Mouse (Mus musculus) cerebellum, adult 2 months (tissue): Measurements from ENCODE around the gene Maml3. TPM values are rescaled to one million over a fixed set of nuclear protein-coding genes. Genes with fewer than 3 reads are reported as not detected.
A peak's percentile ranks its signal among the peaks of the same experiment; 100 is the strongest.

Source experiments
- DNase-seq, 2 experiments: peaks; one replicate each; pipeline ENCODE4 v3.0.0; 2021
- H3K27ac ChIP-seq: fragments of 200-500 bp; 2 replicates; pipeline ENCODE4 v1.5.1; 2012; ENCODE audit warnings: low read length, control low read depth, inconsistent platforms; ENCODE audit not compliant: insufficient read depth
- H3K27me3 ChIP-seq: fragments of 200-500 bp; 2 replicates; pipeline ENCODE4 v1.6.1; 2012; ENCODE audit warnings: inconsistent platforms, mild to moderate bottlenecking, low read length, moderate library complexity; ENCODE audit not compliant: control insufficient read depth, insufficient read depth
- H3K4me1 ChIP-seq: fragments of 200-500 bp; 2 replicates; pipeline ENCODE4 v1.6.1; 2011; ENCODE audit warnings: low read length; ENCODE audit not compliant: control insufficient read depth, insufficient read depth
- H3K4me3 ChIP-seq: fragments of 200-500 bp; replicated peaks from 2 replicates; pipeline ENCODE3; 2011; ENCODE audit warnings: mild to moderate bottlenecking, low read depth, low read length, control low read depth; ENCODE audit not compliant: insufficient read depth
- CTCF ChIP-seq: fragments of 200-500 bp; IDR thresholded peaks from 2 replicates; pipeline ENCODE4 v1.5.1; 2011; ENCODE audit warnings: low read depth, mild to moderate bottlenecking, control low read depth, low read length, moderate library complexity, borderline replicate concordance; ENCODE audit not compliant: insufficient read depth
- POLR2A ChIP-seq: fragments of 200-500 bp; IDR thresholded peaks from 2 replicates; pipeline ENCODE4 v1.6.1; 2011; ENCODE audit warnings: low read length, control low read depth, borderline replicate concordance; ENCODE audit not compliant: insufficient read depth
- WGBS: fragments of 180-500 bp; shearing (Covaris S2); methylation state at CpG from one replicate; pipeline ENCODE4 v1.1.7; 2018; 5-methylcytosine and 5-hydroxymethylcytosine counted together
- polyA plus RNA-seq: library from polyadenylated mRNA; depleted of rRNA; stranded (reverse); fragments of >200 nt; gene quantifications from 2 replicates; pipeline ENCODE4 v1.2.3, GENCODE M21; 2012

Gene Maml3
- polyA plus RNA-seq, 1 experiment: 6.5 TPM

DNA sequence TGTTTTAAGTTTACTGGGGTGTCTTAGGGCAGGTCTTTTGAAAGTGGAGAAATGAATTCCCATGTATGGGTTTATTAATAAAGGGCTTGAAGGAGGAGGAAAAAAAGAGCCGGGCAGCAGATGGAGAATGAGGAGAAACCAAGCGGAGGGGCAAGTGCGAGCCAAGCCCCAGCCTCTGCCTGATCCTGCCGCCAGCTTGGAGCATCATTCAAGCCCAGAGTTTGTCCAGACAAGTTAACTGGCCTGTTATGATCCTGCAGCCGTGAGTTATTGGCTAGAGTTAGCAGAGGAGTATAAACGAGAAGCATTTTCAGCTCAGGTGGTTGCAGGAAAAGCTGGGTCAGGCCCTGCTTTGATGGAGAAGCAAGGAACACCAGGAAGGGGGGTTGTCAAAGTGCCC lies 418.6 kb downstream of the Maml3 start:
- DNase-seq: no peak
- 42% methylated on average over 6 of the region's 6 CpGs for WGBS
- Histone ChIP-seq H3K4me1 (peaks cover 4% of the 10 kb centered on the region; the same call in 1 of the 2 replicates), H3K4me3 (no peak overlapping the region), H3K27me3 (no peaks in the 10 kb centered on the region), H3K27ac (no peak overlapping the region)
- TF ChIP-seq CTCF: no peak
- no peak for TF ChIP-seq POLR2A

DNA sequence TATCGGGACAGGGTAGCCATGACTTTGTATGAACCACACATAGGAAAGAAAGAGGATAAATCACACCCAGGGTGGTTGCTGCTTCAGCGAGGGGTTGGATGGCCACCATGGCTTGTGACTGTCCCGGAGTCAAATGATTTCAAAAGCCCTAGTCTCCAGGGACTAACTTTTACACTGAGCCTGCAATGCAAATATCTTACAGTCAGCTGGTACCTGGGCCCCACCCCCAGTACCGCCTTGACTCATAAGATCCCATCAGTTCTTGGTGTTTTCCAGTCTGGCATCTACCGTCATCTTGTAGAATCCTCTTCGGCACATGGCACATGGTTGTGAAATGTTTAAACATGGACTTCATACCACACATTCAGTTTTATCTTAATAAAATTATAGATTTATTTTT lies 419.3 kb downstream of the Maml3 start:
- no peak for DNase-seq

DNA sequence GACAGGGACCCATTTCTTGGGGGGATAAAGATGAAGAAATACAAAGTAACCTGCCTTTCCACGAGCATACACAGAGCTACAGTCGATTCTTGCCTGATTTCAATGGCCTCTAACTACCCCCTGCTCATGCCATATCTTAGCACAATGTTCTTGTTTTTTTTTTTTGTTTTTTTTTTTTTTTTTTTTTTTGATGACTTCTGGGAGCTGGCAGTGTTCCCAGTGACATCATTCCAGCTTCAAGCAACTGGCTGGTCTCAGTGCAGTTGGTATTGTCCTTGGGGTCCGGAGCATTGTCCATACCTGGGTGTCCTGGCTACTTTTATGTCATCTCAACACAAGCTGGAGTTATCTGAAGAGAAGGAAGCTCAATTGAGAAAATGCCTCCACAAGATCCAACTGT lies 429.9 kb downstream of the Maml3 start:
- no peak overlapping the region for H3K4me3 ChIP-seq
- WGBS: 78% methylated on average over 3 of the region's 3 CpGs
- TF ChIP-seq POLR2A (no peak), CTCF (no peak)
- H3K4me1 ChIP-seq: no peaks in the 10 kb centered on the region
- no peak for DNase-seq
- H3K27me3 ChIP-seq: no peaks in the 10 kb centered on the region
- H3K27ac ChIP-seq: no peak overlapping the region

More for the DNA sequence above, 419.3 kb downstream of the Maml3 start:
- Histone ChIP-seq H3K27me3 (no peaks in the 10 kb centered on the region), H3K4me3 (no peak overlapping the region), H3K4me1 (no peaks in the 10 kb centered on the region; the same call in 1 of the 2 replicates), H3K27ac (no peak overlapping the region)
- TF ChIP-seq POLR2A (no peak), CTCF (no peak)
- WGBS: 93% methylated on average over 6 of the region's 6 CpGs

DNA sequence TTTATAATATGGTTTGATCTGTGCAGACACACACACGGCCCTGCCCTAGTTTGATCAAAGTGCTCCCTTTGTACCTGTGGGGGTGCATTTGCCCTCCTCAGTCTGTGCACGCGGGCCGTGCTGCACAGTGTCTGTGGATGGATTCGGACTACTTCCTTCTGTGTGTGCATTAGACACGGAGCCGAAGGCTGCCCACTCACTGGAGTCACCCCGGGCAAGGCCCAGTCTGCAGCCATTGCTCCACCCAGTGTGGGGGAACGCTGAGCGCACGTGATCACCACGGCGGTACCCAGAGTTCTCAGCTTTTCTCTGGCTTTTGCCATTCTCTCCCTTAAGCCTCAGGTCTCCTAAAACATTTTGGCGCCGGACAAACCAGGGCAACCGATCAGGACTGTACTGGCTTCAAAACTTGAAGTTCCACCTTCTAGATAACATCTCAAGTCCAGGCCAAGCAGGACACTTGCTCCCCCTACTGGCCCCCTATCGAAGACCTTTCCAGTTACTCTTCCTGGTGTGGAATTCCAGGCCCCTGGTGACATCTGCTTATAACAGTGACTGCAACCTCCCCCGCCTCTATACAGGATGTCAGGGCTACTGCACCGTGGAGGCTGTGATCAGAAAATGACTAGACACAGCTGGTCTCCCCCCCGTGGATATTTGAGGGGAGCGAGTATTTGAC lies 431.3 kb downstream of the Maml3 start:
- Histone ChIP-seq H3K4me3 (no peak overlapping the region), H3K4me1 (no peaks in the 10 kb centered on the region), H3K27ac (no peak overlapping the region), H3K27me3 (no peaks in the 10 kb centered on the region)
- peak; percentile 31 to 49 for DNase-seq
- no peak for TF ChIP-seq POLR2A
- TF ChIP-seq CTCF: peak; percentile 47; the same call in 1 of the 2 replicates
- WGBS: 72% methylated on average over 21 of the region's 21 CpGs

DNA sequence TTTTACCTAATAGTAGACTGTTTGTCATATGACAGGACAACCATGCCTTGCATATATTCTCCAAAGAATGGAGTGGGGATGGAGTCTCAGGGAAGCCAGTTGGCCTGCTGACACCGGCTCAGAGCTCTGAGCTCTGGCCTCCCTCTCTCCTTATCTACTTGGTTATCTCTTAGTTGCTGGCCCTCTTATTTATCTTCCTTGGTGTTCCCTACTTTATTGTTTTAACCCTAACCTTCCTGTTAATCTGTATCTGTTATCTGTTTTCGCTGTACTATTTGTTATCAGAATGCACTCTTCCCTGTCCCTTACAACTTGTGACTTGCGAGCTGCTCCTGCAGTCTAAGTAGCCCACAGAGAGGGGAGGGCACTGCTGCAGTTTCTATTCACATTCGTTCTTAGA lies 432.2 kb downstream of the Maml3 start:
- TF ChIP-seq POLR2A (no peak), CTCF (no peak)
- DNase-seq: no peak
- WGBS: 70% methylated on average over 4 of the region's 4 CpGs
- Histone ChIP-seq H3K4me1 (no peaks in the 10 kb centered on the region), H3K4me3 (no peak overlapping the region), H3K27me3 (no peaks in the 10 kb centered on the region), H3K27ac (no peak overlapping the region)

DNA sequence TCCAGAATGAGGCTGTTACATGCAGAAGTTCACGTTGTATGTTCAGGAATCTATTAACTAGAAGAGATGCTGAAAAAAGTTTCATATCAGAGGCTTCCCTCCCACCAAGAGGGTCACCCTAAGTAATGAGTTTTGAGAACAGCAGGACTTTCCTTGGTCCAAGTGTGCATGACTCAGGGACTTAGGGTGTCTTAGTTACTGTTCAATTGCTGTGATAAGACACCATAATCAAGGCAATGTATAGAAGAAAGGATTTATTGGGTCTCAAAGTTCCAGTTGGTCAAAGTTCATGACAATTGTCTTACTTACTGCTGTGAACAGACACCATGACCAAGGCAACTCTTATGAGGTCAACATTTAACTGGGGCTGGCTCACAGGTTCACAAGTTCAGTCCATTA lies 433.8 kb downstream of the Maml3 start:
- 92% methylated on average over 1 of the region's 1 CpGs for WGBS
- no peak for TF ChIP-seq CTCF
- no peak for TF ChIP-seq POLR2A
- DNase-seq: no peak
- Histone ChIP-seq H3K4me3 (no peak overlapping the region), H3K27ac (no peak overlapping the region), H3K4me1 (no peaks in the 10 kb centered on the region), H3K27me3 (no peaks in the 10 kb centered on the region)

DNA sequence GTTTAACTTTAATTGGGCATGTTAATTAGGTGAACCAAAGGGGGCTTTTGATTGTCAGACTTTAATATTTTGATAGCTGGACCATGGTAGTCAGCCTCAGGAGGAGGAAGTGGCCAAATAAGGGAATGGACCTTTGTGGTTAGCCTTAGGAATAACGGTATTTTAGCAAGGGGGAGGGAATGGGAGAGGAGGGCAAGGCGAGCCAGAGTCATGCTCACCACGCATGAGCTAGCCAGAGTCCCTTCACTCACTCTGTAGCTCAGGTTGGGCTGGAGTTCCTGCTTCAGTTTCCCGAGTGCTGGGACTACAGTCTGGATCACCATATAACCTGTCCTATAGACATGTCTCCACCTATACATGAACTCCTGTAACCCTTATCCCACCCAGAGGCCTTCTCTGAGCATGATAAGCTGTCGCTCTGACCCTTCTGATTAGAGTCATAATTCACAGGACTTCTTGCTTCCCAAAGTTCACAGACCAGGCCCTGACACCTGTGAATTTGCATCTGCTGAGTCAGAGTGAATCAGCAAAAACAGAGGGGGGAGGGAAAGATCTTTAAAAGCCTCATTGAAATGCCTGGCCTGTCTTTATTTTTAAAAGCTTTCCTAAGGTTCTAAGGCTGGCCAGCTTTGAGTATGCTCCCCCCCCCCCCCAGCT lies 434.3 kb downstream of the Maml3 start:
- H3K27me3 ChIP-seq: no peaks in the 10 kb centered on the region
- no peak for DNase-seq
- WGBS: 93% methylated on average over 5 of the region's 5 CpGs
- TF ChIP-seq POLR2A (no peak), CTCF (no peak)
- no peak overlapping the region for H3K4me3 ChIP-seq
- no peak overlapping the region for H3K27ac ChIP-seq
- H3K4me1 ChIP-seq: no peaks in the 10 kb centered on the region

DNA sequence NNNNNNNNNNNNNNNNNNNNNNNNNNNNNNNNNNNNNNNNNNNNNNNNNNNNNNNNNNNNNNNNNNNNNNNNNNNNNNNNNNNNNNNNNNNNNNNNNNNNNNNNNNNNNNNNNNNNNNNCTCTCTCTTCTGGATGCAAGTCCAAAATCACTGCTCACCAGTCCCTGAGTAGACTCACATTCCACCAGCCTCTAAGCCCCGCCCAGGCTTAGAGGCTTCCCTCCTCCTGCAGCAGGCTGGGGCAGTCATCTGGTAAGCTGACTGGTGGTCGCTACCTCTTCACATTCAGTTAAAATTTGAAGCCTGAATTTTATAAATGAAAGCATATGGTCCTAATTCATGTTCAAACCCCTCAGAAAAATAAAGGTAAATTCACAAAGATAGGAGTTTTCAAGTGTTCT lies 436.3 kb downstream of the Maml3 start:
- no peaks in the 10 kb centered on the region for H3K4me1 ChIP-seq
- DNase-seq: no peak
- H3K4me3 ChIP-seq: no peak overlapping the region
- no peaks in the 10 kb centered on the region for H3K27me3 ChIP-seq
- no peak for TF ChIP-seq CTCF
- no peak for TF ChIP-seq POLR2A
- H3K27ac ChIP-seq: no peak overlapping the region
- 60% methylated on average over 2 of the region's 2 CpGs for WGBS
